Mouse (Mus musculus): ENCODE data around the gene Klrg1.

DNA sequence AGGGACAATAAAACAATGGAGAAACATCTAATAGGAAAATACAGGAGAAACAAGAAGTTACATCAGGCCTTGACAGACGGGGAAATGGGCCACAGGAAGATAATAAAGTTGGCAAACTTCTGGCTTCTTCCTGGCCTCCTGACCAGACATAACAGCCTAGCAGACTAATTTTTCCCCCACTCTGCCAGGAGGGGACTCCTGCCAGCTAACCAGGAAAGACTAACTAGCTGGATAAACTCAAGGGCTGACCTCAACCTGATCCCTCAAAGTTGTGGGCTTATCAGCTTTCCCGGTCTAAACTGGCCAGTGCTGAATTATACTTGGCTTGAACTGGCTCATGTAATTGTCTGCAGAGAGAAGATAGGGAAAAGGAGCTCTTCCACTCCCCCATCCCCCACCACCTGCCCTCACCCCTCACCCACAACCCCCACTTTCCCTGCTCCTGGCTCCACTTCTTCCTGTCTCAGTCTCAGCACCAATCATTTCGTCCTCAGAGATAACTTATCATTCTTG lies 17.0 kb upstream of the Klrg1 start:
- no peak for TF ChIP-seq CTCF (IDR thresholded peaks at IDR 0.05; ENCODE audit: low read depth)
- no peak for TF ChIP-seq EP300 (optimal IDR thresholded peaks at IDR 0.05)
